Mouse (Mus musculus): Measurements from ENCODE around the gene Bcl11b.

- TF ChIP-seq CTCF (IDR thresholded peaks at IDR 0.05; ENCODE audit: low read depth) (no peak), EP300 (optimal IDR thresholded peaks at IDR 0.05) (no peak)
Observed at GRCm38 (mm10) chr12:107999751-108000714, 3.4 kb downstream of the Bcl11b start.

All from stomach, postnatal 0 days (tissue).